Mouse (Mus musculus) bone marrow, adult 2 months (tissue): ENCODE measurements at regions not wholly inside any gene's neighbourhood (a gene's known extent, or its start where the extent isn't known, plus 50 kb on each side); places are given as distances from the start of the nearest gene placed in this dataset.

Experiments used
- H3K27ac ChIP-seq: fragments of 200-500 bp; 2 replicates; pipeline ENCODE4 v1.5.1; 2012; ENCODE audit warnings: low read depth, mild to moderate bottlenecking, control low read depth, inconsistent platforms, low read length; ENCODE audit not compliant: control insufficient read depth, poor library complexity, insufficient read depth
- H3K4me1 ChIP-seq: fragments of 200-500 bp; 2 replicates; pipeline ENCODE4 v1.6.1; 2011; ENCODE audit warnings: low read length; ENCODE audit not compliant: control insufficient read depth, insufficient read depth
- H3K4me3 ChIP-seq: fragments of 200-500 bp; replicated peaks from 2 replicates; pipeline ENCODE3; 2011; ENCODE audit warnings: mild to moderate bottlenecking, low read depth, low read length, control low read depth; ENCODE audit not compliant: control insufficient read depth
- CTCF ChIP-seq: fragments of 200-500 bp; IDR thresholded peaks from 2 replicates; pipeline ENCODE4 v1.5.1; 2011; ENCODE audit warnings: low read length, control low read depth; ENCODE audit not compliant: control insufficient read depth, insufficient read depth
- POLR2A ChIP-seq: fragments of 200-500 bp; IDR thresholded peaks from 2 replicates; pipeline ENCODE4 v1.6.1; 2011; ENCODE audit warnings: low read depth, mild to moderate bottlenecking, control low read depth, low read length, borderline replicate concordance; ENCODE audit not compliant: control insufficient read depth
- WGBS: fragments of 180-500 bp; shearing (Covaris S2); methylation state at CpG from one replicate; pipeline ENCODE4 v1.1.7; 2018; 5-methylcytosine and 5-hydroxymethylcytosine counted together

DNA sequence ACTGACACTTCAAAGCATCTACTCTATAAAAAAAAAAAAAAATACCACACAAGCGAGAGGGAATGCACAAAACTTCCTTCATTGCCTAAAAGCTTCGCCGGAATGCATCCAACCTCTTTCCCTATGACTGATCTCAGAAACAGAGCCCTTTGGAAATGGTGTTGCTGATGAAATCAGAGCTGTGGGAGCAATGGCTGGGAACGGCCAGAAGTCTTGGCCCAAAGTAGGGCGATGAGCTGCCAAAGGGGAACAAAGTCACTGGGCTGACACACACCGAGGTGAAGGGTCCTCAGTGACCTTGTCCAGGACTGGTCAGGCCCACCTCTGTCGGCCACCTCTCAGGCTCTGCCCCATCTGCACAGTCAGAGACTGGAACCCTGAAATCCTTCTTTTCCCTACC lies 353.6 kb upstream of the Arid1b start:
- no peaks in the 10 kb centered on the region for H3K4me1 ChIP-seq
- H3K27ac ChIP-seq, result no peak overlapping the region
- no peak for TF ChIP-seq POLR2A
- no peak for TF ChIP-seq CTCF
- no peak overlapping the region for H3K4me3 ChIP-seq
- 80% methylated on average over 7 of the region's 7 CpGs for WGBS

DNA sequence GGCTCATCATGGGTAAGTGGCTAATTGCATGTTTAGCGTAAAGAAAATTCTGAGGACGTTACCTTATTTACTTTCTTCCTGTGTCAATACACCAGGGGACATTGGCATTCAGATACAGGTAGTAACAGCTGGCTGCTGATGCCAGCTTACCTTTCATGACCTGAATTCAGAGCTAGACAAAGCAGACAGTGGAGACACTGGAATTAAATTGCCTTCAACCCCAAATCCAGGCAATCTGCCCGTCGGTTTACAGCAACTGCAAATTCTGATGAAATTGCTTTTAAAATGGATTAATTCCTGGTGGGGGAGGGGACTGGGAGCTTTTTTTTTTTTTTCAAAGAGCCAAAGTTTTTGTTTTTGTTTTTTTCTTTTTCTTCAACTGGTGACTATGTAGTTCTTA lies 353.0 kb upstream of the Arid1b start:
- H3K4me3 ChIP-seq, result no peak overlapping the region
- H3K4me1 ChIP-seq, result no peaks in the 10 kb centered on the region
- WGBS, result 88% methylated on average over 4 of the region's 4 CpGs
- no peak overlapping the region for H3K27ac ChIP-seq
- TF ChIP-seq POLR2A (no peak), CTCF (no peak)

DNA sequence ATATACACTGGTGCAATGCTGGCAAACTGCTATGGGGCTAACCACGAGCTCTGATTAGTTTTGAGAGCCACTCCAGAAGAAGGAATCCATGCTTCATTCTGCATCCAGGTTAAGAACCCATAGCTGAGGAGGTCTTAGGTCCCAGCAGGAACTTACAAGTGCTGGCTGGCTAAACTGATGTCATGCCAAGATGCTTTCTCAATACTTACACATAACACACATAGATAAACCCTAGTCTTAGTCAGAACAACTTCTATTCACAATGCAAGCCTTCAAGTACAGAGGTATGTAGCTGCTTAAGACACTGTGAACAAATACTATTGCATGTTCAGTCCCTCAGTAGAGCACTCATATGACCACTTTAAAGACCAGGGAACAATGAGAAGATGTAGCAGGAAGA lies 352.1 kb upstream of the Arid1b start:
- Histone ChIP-seq H3K27ac (no peak overlapping the region), H3K4me1 (no peaks in the 10 kb centered on the region), H3K4me3 (no peak overlapping the region)
- WGBS, result 58% methylated on average over 1 of the region's 1 CpGs
- TF ChIP-seq POLR2A (no peak), CTCF (no peak)

DNA sequence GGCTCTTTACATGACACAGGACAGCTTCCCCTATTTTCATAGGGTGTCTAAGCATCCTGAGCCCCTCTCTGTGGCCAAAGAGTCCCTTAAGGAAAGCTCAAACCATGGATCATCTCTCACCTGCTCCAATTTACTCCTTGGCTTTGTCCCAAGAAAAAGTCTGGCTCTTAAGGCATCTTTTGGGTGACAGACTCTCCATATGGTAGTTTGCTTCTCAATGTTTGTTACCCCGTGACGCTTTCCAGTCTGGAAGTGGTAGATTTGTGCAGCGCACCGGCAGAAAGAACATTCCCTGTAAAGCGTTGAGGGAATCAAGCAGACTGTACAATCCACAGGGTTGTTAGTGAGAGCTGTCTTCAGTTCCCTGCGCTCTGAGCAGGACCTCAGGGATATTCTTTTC lies 350.8 kb upstream of the Arid1b start:
- Histone ChIP-seq H3K27ac (no peak overlapping the region), H3K4me1 (no peaks in the 10 kb centered on the region), H3K4me3 (no peak overlapping the region)
- no peak for TF ChIP-seq CTCF
- no peak for TF ChIP-seq POLR2A
- 78% methylated on average over 6 of the region's 6 CpGs for WGBS

DNA sequence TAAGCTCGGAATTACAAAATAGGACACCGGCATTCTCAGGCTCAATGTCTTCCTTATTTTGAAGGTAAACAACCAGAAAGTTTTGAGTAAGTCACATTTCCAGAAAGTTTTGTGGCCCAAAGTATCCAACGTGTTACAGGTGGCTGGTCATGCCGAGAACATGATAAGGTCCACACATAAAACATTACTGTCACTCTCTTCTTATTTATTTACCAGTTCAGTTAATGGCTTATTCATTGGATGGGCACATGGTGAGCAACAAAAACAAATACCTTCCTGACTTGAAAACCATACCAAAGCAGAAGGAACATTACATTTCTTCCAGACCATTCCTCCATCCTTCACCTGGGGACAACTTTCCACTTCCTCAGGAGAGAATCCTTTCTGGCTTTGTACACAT lies 345.5 kb upstream of the Arid1b start:
- TF ChIP-seq POLR2A (no peak), CTCF (no peak)
- Histone ChIP-seq H3K4me3 (no peak overlapping the region), H3K4me1 (no peaks in the 10 kb centered on the region), H3K27ac (no peak overlapping the region)
- 79% methylated on average over 4 of the region's 4 CpGs for WGBS

DNA sequence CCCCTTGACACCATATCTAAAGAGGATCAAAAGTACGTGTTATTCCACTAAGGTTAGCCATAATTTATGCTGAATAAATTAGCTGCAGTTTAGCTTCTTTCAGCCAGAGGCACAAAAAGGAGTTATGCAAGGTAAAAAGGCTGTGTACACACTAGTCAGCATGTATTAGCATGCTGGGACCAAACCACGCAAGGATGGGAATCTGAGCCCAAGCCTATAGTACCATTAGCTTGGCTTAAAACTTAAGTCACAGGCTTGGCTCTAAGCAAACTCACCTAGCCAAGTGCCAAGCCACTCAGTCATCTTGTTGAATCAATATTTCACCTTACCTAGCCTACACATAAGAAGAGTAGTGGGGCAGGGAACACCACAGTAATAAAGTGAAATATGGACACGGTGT lies 339.9 kb upstream of the Arid1b start:
- 82% methylated on average over 3 of the region's 3 CpGs for WGBS
- Histone ChIP-seq H3K27ac (no peak overlapping the region), H3K4me1 (no peaks in the 10 kb centered on the region), H3K4me3 (no peak overlapping the region)
- TF ChIP-seq POLR2A (no peak), CTCF (no peak)

DNA sequence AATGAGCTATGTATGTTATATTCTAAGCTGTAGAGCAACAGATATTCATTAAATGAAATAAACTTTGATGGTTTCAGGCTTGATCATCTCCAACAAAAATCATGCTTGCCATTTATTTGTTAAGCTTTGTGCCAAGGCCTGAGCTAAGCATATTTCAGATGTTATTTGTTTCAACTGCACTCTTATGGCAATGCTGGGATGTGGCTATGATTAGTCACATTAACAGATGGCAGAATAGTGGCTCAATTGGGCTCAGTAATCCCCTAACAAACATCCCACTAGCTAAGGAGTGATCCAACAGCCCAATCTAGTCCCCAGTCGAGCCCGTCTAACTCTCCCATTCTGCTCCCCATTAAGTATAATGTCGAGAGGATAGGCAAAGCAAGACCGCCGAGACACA lies 332.1 kb upstream of the Arid1b start:
- Histone ChIP-seq H3K4me1 (no peaks in the 10 kb centered on the region), H3K27ac (no peak overlapping the region), H3K4me3 (no peak overlapping the region)
- TF ChIP-seq POLR2A, result no peak
- WGBS, result 85% methylated on average over 5 of the region's 5 CpGs

DNA sequence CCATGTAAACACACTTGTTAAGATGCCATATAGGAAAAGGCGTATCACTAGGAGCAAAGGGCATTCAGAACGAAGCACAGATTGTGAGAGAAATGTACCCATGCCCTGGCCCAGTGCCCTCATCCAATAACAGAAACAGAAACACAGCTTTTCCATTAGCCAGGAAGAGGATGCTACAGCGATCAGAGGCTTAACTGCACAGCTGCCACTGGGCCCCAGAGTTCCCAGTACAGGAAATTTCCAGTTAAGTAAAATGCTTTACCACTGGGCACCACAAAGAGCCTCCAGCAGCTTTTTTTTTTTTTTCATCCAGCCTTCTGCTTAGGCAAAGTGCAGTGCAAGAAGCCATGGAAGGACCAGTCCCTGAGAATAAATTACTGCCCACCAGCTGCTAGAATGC lies 325.6 kb upstream of the Arid1b start:
- Histone ChIP-seq H3K27ac (no peak overlapping the region), H3K4me3 (no peak overlapping the region), H3K4me1 (no peaks in the 10 kb centered on the region)
- no peak for TF ChIP-seq CTCF
- no peak for TF ChIP-seq POLR2A
- WGBS, result 71% methylated on average over 3 of the region's 3 CpGs

DNA sequence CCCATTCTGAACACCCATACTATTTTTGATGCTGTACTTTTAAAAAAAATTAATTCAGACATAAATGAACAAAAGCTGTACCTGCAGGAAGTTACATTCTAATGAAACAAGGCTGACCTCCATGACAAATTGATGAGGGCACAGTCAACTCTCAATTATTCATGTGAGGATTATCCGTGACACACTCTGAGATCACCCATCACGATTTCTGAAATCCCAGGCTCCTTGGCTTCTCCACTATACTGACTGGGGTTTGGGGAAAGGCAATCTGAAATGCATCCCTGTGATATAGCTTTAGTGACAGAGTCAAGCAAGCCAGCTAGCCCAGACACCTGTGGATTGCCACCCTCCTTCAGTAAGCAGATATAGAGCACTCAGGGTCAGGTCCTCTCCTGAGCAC lies 320.9 kb upstream of the Arid1b start:
- H3K27ac ChIP-seq, result no peak overlapping the region
- 86% methylated on average over 2 of the region's 2 CpGs for WGBS
- no peak overlapping the region for H3K4me3 ChIP-seq
- TF ChIP-seq CTCF, result no peak
- TF ChIP-seq POLR2A, result no peak
- H3K4me1 ChIP-seq, result no peaks in the 10 kb centered on the region
